Mouse (Mus musculus): Measurements from ENCODE around the gene Myh10.

The Myh10 gene

DNA sequence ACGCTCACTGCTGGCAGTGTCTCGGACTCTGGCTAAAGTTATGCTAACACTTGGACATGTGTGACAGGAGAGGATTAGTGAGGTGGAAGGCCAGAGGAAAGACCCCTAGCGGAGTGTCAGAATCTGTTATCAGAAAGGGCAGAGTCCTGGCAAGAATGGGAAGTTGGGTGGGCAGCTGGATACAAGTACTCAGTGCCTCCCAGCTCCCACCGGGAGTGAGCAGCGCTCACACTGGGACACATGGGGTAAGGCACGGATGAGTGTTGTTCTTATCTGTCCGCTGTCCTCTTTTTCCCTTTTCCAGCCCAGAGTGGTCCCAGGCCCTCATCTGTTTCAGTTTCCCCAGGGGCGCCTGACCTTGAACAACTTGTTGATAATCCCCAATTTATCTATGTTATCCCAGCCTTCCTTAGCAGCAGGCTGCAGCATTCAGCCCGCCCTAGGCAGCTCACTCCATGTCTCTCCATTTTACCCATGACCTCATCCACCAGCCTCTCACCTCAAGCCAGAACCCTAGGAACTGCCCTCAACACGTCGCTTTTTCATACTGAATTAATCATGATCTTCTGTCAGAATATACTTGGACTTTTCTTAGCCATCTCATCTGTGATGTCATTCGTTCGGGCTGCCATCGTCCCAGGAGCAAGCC is 89.2 kb downstream of the Myh10 start:
- in situ Hi-C loops (cut with MboI; ENCODE audit: unreplicated experiment in 2 of 2) = no loop called here

DNA sequence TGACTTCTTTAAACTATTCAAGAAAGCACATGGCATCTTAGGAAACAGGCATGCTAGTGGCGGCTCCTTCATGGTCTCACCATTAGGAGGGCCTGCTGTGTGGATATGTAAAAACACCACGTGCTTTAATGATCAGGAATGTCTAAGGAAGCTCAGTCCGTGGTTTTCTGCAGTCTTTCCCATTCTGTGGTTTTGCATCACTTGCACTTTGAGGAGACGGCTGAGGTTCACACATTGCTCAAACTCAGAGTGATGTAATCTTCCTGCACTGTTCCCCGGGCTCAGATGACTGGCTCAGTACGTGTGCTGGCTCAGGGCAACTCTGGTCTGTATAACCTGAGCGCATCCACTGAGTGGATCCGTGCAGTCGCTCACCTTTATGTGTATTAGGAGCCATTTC is 91.0 kb downstream of the Myh10 start:
- in situ Hi-C loops (cut with MboI; ENCODE audit: unreplicated experiment in 2 of 2) = no loop called here

DNA sequence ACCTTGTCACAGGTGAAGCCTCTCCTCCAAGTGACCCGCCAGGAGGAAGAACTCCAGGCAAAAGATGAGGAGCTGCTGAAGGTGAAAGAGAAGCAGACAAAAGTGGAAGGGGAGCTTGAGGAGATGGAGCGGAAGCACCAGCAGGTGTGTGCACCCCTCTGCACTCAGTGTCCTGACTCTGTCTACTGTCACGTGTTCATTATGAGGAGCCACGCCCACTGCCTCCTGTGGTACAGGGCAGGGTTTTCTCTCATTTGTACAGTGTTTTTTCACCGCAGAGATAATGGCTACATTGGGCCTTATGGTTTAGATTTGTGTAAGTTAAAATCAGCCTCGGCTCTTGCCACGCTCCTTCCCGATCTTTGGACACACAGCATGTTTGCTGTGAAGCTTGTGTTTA is 94.5 kb downstream of the Myh10 start:
- in situ Hi-C loops (cut with MboI; ENCODE audit: unreplicated experiment in 2 of 2) = no loop called here

DNA sequence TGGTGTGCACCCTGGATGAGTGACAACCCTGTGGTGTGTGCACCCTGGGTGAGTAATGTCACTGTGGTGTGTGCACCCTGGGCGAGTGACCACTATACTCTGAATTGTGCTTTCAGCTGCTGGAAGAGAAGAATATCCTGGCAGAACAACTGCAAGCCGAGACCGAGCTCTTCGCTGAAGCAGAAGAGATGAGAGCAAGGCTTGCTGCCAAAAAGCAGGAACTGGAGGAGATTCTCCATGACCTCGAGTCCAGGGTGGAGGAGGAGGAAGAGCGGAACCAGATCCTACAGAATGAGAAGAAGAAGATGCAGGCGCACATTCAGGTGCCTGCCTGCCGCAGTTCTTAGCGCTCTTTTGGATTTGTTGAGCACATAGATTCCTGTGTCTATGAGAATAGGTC is 95.9 kb downstream of the Myh10 start:
- in situ Hi-C loops (cut with MboI; ENCODE audit: unreplicated experiment in 2 of 2) = no loop called here

DNA sequence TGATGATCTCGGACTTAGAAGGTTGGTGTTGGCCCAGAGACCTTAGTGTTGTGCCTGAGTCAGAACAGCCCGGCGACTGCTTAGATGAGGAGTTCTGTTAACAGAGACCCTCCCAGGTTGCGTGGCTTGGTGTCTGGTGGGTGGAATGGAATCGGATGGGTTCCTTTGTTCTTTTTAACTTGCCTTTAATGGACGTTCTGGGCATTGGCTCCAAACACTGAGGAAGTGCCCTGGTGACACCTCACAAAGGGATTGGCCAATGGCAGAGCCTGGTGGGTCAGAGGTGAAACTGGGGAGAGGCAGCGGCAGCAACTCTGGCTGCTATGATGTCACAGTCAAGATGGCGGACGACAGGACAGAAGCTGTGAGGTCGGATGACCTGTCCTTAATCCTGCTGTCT is 99.4 kb downstream of the Myh10 start:
- in situ Hi-C loops (cut with MboI; ENCODE audit: unreplicated experiment in 2 of 2) = no loop called here

DNA sequence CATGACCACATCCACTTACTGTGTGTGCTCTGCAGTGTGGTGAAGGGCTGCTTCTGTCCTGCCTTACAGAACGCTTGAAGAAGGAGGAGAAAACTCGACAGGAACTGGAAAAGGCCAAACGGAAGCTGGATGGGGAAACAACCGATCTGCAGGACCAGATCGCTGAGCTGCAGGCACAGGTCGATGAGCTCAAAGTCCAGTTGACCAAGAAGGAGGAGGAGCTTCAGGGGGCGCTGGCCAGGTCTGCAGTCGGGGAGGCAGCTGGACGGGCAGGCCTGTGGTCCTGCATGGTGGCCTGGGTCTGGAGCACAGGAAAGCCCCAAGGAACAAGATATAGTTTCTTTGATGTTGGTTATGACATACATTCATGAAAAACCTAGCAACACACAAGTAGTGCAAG is 100.4 kb downstream of the Myh10 start:
- in situ Hi-C loops (cut with MboI; ENCODE audit: unreplicated experiment in 2 of 2) = no loop called here

DNA sequence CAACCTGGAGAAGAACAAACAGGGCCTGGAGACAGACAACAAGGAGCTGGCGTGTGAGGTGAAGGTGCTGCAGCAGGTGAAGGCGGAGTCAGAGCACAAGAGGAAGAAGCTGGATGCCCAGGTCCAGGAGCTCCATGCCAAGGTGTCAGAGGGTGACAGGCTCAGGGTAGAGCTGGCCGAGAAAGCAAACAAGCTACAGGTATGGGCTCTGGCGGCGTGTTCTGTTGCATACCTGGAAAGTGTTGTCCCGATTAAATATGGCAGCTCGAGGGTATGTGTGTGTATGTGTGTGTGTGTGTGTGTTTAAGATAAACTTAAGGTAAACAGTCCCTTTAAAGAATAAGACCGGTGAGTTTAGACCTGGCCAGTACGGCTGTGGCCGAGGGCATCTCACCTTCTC is 106.9 kb downstream of the Myh10 start:
- in situ Hi-C loops (cut with MboI; ENCODE audit: unreplicated experiment in 2 of 2) = loop anchor here in 1 of 2 experiments (5.0 kb wide), 1 partner anchor 56 kb away; no protein-coding TSS in a partner anchor

DNA sequence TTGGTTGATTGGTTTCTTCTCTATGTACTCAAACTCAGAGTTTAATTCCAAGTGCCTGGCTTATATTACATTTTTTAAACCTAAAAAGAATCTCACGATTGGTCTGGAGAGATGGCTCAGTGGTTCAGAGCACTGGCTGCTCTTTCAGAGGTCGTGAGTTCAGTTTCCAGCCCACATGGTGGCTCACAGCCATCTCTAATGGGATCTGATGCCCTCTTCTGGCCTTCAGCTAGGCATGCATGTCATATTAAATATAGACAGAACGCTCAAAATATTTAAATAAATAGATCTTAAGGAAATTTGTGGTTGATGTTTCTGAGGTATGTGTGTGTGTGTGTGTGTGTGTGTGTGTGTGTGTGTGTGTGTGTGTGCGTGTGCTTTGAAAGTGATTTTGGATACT is 113.8 kb downstream of the Myh10 start:
- in situ Hi-C loops (cut with MboI; ENCODE audit: unreplicated experiment in 2 of 2) = loop anchor here (5.0 to 25.0 kb wide), 7 partner anchors 72 to 818 kb away; partner anchors contain the start of gene Ccdc42 (in 2 of the 2)

DNA sequence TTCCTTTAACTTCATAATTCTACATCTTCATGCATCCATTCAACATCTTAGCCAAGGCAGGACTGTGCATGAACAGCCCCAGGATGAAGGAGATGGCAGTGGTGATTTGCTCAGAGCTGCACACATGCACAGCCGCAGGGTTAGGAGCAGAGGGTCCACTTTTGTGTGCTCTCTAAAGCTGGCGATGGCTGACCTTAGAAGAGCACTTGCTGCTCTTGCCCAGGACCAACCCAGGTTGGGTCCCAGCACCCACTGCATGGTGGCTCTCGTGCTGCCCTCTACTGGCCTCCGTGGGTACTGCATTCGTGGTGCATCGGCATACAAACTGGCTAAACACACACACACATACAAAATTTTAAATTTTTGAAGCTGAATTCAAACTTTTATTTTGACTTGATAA is 116.4 kb downstream of the Myh10 start:
- in situ Hi-C loops (cut with MboI; ENCODE audit: unreplicated experiment in 2 of 2) = loop anchor here (5.0 to 25.0 kb wide), 7 partner anchors 70 to 820 kb away; partner anchors contain the start of gene Ccdc42 (in 2 of the 2)

DNA sequence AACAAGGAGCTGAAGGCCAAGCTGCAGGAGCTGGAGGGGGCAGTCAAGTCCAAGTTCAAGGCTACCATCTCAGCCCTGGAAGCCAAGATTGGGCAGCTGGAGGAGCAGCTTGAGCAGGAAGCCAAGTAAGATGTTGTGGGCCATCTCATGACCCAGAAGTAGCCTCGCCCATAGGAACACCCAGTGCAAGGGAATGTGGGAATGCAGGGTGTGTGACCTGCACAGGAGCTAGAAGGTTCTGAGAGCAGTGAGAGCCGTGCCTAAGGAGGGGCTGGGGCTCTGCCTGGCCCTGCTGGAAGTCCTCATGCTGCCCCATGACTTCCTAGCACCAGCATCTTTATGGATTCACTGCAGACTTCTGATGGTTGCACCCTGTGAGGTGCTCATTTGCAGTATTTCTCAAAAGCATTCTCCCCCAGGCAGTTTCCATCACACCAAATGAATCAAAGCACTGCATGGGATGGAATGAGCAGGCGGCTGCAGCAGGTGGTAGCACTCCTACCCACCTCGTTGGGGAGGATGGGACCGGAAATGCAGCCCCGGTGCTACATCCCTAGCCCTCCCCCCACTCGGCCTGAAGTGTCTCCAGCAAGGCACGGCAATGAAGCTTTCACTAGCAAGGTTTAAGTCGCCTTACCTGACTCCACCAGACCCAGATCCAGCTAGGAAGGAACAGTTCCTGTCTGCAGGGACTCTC is 120.7 kb downstream of the Myh10 start:
- in situ Hi-C loops (cut with MboI; ENCODE audit: unreplicated experiment in 2 of 2) = loop anchor here in 1 of 2 experiments (25.0 kb wide), 1 partner anchor 825 kb away; no protein-coding TSS in a partner anchor

DNA sequence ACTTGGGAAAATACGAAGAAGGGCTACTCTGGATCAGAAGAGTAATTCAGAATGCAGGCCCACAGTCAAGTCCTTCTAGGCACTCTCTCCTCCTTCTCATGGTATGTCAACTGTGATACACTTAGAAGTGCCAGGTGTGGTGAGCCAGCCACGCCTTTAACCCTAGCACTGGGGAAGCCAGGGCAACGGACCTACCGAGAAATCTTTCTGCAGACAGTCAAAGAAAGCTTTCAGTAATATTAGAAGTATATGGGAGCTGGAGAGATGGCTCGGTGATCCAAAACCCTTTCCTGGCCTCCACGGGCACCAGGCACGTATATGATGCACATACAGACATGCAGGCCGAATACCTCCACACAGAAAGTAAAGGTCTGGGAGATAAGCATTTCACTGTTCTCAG is 127.1 kb downstream of the Myh10 start:
- in situ Hi-C loops (cut with MboI; ENCODE audit: unreplicated experiment in 2 of 2) = loop anchor here in 1 of 2 experiments (25.0 kb wide), 1 partner anchor 831 kb away; no protein-coding TSS in a partner anchor

DNA sequence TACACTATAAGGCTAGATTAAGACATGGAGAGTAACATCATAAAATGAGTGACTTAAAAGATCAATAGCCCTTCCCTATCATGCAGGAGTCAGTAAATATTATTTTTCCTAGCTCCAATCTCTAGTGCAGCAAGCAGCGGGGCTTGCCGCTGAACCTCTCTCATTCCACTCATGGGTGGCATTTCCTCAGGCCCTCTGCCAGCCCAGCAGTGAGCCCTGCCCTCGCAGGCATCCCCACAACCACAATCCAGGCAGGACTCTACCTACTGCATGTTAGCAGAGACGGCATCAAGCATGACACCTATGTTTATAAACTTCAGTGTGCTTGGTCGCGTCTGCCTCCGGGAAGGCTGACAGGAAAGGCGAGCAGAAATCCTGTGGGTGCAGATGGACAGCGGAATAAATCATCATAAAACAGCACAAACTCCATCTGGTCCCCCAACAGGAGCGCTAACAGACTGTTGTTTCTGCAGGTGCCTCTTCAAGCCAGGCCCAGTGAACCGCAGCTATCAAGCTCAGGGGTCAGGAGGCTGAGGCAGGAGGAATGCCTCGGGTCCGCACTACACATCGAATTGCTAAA is 128.0 kb downstream of the Myh10 start:
- in situ Hi-C loops (cut with MboI; ENCODE audit: unreplicated experiment in 2 of 2) = loop anchor here in 1 of 2 experiments (25.0 kb wide), 1 partner anchor 832 kb away; no protein-coding TSS in a partner anchor

DNA sequence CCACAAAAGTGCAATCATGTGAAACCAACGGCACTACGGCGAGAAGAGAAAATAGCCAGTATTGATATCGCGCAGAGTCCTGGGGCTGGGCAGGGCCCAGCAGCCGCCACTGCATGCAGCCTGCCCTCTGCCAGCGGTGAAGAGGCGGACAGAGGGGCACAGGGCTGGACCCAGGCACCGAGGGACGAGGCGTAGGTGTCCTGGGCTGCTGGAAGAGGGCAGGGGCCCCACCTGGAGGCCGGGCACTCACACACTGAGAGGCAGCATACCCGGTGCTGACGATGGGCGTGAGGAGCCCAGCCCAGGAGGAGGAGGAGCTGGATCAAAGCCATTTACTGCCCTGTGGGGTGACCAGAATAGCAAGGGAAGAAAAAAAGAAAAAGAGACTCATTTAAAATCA is 131.0 kb downstream of the Myh10 start:
- in situ Hi-C loops (cut with MboI; ENCODE audit: unreplicated experiment in 2 of 2) = loop anchor here in 1 of 2 experiments (25.0 kb wide), 1 partner anchor 835 kb away; no protein-coding TSS in a partner anchor

DNA sequence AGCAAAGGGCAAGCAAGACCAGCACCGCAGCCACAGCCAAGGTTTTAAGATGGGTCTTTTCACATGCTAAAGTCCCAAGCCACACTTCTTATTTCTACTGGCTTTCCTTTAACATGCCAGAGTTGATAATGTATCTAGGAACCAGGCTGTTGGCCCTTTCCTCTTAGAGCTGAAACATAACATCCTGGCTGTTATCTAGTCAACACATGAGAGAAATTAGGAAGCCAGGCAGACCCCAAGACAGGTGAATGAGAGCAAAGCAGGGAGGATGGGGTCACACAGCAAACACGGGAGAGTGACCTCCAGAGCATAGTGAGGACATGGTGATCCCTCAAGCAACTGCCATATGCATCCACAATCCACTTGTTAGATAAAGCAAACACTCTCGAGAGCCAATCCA is 135.4 kb downstream of the Myh10 start:
- in situ Hi-C loops (cut with MboI; ENCODE audit: unreplicated experiment in 2 of 2) = no loop called here

DNA sequence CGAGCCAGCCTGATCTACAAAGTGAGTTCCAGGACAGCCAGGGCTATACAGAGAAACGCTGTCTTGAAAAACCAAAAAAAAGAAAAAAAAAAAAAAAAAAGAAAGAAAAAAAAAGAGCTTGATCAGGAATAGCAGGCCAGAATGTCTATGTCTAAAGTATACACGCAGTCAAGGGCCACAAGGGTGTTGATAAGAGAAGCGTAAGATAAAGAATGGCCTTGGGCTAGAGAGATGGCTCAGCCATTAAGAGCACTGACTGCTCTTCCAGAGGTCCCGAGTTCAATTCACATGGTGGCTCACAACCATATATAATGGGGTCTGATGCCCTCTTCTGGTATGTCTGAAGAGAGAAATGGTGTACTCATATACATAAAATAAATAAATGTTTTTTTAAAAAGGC is 140.2 kb downstream of the Myh10 start:
- in situ Hi-C loops (cut with MboI; ENCODE audit: unreplicated experiment in 2 of 2) = loop anchor here in 1 of 2 experiments (5.0 kb wide), 1 partner anchor 46 kb away; no protein-coding TSS in a partner anchor

DNA sequence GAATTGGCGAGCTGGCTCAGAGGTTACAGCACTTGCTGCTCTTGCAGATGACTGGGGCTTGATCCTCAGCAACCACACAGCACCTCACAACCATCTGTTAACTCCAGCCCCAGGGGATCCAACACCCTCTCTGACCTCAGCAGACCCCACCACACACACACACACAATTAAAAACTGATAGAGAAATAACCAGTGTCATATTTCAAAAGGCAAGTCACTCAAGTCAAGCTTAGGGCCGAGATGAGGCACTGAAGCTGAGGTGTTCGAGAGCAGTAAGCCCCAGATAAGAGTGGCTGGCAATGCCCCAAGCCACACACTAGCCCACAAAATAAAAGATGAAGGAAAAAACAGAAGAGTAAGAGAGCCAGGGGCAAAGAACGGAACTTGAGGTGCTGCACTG is 141.4 kb downstream of the Myh10 start:
- in situ Hi-C loops (cut with MboI; ENCODE audit: unreplicated experiment in 2 of 2) = loop anchor here in 1 of 2 experiments (5.0 kb wide), 1 partner anchor 45 kb away; no protein-coding TSS in a partner anchor

DNA sequence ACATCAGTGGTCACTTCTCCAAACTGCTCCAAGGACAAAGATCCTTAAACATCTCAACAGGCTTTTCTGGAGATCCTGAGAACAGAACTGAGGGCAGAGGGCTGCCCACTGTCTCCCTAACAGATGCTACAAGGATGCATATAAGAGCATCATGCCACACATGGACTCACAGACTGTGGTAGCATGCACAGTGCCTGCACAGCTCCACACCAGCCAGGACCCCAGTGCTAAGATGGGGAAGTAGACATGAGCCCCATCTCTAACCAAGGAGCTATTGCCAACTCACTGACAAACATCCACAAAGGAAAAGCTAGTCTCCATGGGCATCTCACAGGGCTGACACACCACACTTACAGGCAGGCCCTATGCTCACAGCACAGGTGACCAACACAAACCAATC is 142.2 kb downstream of the Myh10 start:
- in situ Hi-C loops (cut with MboI; ENCODE audit: unreplicated experiment in 2 of 2) = loop anchor here in 1 of 2 experiments (5.0 kb wide), 1 partner anchor 44 kb away; no protein-coding TSS in a partner anchor

DNA sequence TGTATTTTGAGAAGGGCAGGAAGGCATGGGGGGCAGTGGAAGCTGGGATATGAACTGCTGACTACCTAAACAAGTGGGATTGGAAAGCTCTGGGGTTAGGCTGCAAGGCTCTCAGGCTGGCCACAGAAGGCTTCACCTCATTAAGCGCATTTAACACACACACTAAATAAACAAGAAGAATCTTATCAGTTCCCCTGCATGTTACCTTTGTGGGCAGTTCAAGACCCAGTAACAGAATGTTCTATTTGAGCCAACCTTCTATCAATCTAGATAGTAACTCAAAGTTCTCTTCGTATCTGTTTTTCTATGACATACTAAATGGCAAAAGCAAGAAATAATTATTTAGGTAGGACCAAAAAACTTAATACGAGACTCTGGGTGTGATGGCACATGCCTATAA is 143.7 kb downstream of the Myh10 start:
- in situ Hi-C loops (cut with MboI; ENCODE audit: unreplicated experiment in 2 of 2) = no loop called here

DNA sequence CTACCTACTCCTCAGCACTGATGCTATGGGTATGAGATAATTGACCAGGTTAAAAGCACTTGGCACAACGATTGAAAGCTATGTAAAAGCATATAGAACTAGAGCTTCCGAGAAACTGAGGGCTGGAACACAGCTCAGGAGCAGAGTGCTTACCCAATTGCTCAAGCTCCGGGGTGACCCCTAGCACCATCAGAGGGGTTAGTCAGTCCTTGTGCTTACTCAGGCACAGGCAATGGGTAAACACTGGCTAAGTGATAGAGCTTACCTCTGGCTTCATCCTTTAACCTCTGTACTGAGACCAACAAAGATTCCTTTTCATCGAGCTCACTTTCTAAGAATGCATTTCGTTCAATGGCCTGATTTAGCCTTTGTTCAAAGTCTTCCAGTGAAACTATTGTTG is 148.2 kb downstream of the Myh10 start:
- in situ Hi-C loops (cut with MboI; ENCODE audit: unreplicated experiment in 2 of 2) = no loop called here

DNA sequence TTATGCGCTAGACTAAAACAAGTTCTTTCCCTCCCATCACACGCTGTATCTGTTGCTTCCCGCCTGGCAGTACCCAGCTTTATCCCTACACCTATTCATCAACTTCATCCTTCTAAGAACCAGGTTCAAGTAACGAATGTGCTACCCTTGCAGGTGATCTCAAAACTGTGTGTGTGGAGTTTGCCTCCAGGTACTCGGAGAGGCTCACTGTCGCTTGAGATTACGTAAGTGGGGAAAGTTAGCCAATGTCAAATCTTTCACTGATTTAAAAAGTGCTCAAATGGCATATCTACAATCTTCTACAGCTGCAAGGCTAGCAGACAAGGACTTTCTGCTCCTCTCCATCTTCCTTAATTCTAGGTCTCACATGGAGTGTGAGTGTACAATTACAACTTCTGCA is 159.5 kb downstream of the Myh10 start:
- in situ Hi-C loops (cut with MboI; ENCODE audit: unreplicated experiment in 2 of 2) = no loop called here

Data from v-Abl transformed pro-B cells (cell line).